Mouse (Mus musculus): ENCODE measurements around the gene Pparg.
A peak's percentile ranks its signal among the peaks of the same experiment; 100 is the strongest.

Pparg gene

DNA sequence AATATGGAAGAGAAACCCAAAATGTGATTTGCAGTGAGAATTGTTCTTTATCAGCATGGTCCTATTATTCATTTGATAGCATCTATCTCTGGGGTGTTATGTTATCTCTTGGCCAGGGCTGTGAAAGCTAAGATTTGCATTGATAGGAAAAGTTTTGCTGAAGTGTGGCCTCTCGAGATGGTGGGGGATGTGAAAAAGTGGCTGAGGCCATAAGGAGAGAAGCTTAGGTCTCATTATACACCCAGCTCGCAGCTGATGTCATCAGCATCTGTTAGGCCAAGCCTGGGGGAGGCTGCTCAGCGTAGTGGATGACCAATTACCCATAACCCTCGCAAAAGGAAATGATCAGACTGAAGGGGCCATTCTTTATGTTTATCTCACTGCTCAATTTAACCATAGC, 105.1 kb downstream of the Pparg start:
- DNase-seq, result no peak

DNA sequence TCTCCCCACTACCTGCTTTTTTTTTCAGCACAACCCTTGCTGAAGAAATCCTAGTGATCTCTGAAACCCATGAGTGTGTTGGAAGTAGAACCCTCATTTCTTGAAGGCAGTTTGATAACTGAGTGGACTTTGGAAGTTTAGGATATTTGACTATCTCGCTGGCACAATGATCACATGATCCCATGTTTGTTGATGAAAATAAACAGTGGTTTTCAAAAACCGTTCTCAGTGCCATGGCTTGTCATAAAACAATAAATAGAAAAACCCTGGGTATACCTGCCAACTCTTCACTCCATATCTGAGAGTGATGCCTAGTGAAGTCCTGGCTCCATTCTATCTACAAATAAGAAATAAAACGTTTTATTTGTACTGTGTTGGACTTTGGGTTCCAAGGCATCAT, 105.8 kb downstream of the Pparg start:
- DNase-seq, result no peak

- DNase-seq, result peak; percentile 43
These were observed 109.2 kb downstream of the Pparg start for GRCm38 (mm10) chr6:115469666-115470581.

GRCm38 (mm10) chr6:115471956-115472355, 111.2 kb downstream of the Pparg start:
- no peak for DNase-seq

DNA sequence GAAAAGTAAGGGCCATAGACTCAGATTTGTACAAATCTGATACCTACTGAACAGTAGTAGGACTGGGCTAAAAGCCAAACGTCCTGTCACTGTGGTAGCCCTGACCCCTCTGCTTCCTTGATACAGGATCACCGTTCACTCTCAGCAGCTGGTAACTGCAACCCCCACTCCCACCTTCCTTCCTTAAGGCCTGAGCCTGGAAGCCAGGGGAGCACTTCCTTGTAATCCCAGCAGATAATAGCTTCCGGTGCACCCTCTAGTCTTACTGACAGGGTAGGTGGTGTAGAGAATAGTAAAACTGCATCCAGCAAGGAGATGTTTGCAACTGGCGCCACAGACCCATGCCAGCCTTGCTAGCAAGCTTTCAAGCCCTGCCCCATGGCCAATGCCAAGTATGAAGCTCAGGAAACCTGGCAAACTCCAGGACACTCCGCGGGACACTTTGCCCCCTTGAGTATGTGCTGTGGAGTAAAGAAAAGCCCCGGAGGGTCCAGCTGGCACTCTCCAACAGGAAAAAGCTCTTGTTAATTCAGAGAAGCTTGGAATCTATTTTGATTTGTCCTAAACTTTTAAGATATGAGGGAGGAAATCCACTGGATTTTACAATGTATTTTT, 116.4 kb downstream of the Pparg start:
- no peak for DNase-seq

DNA sequence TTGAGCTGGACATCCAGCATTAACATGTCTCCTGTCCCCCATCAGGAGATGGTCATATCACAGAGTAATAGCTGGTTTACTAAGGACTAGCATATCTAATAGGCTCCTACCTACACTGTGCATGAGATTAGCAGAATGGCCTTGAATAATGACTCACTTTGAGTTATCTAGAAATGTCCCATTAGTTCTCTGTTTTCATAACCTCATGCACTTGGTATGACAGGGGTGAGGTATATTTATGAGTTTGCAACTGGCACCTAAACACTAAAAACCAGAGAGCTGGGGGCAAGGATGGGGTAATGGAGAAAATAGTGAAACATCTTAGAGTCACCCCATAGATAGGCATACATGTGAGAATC, 119.2 kb downstream of the Pparg start:
- no peak for DNase-seq

DNA sequence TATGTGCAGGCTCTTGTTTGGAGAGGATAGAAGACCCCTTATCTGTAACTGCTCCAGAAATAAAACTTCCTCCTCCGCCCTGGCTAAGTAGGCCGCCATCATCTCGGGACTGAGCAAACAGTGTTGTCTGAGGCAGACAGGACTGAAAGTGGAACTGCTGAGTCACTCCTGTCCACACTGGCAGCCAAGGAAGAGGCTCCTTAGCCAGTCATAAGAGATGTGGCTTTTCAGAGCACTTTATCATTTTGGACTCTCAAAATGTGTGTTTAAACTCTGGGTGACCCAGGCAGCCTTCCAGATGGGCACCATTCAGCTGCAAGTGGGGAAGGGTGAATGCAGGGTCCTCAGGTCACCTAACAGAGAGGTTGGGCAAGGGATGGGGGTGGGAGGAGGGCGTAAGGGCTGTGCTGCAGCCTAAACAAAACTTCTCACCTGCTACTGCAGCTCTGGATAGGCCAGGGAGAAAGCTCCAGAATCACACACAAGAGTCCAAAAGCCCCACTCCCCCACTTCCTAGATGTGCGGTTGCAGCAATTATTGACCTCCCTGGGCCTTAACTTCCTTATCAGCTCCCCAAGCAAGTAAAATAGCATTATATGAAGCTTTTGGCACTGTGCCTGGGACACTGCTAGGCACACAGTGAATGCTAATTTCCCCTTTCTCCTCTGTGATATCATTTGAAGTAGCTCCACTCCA, 119.7 kb downstream of the Pparg start:
- DNase-seq, result peak; percentile 82

DNA sequence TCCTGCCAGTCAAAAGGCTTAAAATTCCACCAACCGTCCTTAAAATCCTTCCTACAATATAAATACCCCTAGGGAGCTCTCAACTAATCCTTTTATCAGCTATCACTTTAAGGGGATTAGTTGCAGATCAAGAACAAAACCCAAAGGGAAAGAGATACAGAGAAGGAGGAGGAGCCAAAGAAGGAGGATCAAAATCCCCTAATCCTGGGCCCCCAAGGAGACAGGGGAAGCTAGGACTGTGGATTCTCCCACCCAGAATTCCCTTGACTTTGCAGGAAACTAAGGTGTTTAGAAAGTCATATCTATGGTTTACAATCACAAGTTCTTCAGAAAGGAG, 120.2 kb downstream of the Pparg start:
- DNase-seq, result no peak

GRCm38 (mm10) chr6:115481603-115482002, 120.9 kb downstream of the Pparg start:
- DNase-seq, result no peak

DNA sequence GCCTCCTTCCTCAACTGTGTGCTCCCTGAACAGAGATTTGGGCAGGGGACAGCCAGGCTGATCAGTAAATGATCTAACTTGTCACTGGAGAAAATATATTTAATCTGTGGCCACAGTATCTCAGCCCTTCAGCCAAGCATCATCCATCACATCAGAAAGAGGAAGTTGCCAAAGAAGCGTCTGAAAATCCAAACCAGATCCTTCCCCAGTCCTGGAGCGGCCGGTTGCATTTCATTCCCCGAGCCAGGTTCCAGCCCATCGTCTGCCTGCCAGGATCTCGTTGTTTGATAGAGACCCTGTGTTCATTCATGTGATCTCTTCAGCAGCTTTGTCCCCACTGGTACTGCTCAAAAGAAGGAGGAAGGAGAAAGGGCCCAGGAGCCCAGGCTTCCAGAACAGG, 124.9 kb downstream of the Pparg start:
- DNase-seq, result peak; percentile 45

DNA sequence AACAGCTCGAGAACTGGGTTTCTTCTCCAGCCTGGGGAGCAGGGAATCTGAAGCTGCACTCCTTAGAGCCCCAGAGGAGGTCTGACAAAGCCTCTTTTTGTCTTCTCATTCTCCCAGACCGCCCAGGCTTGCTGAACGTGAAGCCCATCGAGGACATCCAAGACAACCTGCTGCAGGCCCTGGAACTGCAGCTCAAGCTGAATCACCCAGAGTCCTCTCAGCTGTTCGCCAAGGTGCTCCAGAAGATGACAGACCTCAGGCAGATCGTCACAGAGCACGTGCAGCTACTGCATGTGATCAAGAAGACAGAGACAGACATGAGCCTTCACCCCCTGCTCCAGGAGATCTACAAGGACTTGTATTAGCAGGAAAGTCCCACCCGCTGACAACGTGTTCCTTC, 129.1 kb downstream of the Pparg start:
- no peak for DNase-seq

GRCm38 (mm10) chr6:115492952-115493613, 132.3 kb downstream of the Pparg start:
- DNase-seq, result no peak

DNA sequence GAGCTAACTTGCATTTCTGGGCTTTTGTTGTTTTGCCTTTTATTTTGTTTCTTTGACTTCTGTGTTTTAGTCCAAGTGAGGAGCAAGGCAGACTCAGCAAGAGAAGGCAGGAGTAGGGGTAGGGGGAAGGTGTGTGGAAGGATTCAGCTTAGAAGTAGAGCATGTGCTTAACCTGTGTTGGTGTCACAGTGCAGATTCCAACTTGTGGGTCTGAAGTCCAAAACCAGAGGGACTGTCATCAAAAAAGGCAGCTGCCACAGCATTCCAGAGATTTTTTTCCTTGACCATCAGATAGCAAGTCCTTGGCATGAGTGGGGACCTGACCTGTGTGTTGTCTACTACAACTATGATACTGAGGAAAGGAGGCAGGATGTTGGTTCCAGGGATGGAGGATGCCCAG, 133.1 kb downstream of the Pparg start:
- DNase-seq, result no peak

- no peak for DNase-seq
These were observed 138.8 kb downstream of the Pparg start for GRCm38 (mm10) chr6:115499540-115499939.

DNA sequence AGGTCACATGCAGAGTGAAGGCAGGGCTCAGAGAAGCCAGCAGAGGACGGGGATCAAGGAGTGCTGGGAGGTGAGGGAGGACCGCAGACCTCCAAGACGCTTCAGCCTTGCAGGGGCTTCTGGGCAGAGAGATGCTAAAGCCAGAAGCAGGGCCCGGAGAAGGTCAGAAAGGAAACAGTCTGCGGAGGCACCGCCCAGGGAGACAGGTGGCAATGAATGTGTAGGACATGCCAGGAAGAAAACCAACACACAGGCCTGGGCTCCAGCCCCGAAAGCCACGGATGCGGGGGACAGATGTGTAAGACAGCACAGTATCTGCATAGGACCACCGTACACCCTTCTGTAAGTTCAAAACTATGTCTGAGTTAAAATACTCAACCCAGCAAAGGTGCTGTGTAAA, 139.5 kb downstream of the Pparg start:
- no peak for DNase-seq

DNA sequence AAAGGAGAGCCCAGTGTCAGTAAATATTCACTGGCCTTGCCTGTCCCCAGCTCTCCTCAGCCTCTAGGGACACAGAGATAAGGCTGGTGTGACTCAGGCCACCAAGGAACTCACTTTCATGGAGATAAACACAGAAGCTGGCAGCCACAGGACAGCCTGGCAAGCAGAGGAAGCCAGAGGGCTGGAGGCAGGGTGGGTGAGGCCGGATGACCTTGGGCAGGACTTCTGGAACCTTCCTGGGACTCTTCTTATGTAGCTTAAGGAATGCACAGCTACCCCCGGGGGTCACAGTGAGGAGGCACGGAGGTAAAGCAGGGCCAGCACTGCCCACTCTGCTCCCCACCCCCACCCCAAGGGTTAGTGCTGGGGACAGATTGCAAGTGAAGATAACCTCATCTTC, 140.4 kb downstream of the Pparg start:
- DNase-seq, result peak; percentile 49

GRCm38 (mm10) chr6:115503038-115503437, 142.3 kb downstream of the Pparg start:
- no peak for DNase-seq

- DNase-seq, result no peak
These were observed 142.9 kb downstream of the Pparg start for GRCm38 (mm10) chr6:115503549-115504159.

DNA sequence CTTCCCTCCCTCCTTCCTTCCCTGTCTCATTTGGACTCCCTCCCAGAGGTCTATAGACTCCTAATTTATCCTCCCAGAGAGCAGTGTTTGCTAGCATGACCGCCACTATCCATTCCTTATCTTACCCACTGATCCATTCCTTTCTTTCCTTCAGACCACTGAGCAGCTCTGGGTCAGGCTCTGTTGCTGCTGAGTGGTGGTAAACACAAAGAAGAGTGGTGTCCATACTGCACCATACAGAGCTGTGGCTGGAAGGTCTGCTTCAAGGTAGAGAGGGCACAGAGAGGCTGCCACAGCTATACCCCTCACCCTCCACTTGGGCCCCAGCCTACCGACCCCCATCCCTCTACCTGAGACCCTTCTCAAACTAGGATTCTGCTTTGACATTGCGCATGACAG, 143.4 kb downstream of the Pparg start:
- no peak for DNase-seq

- DNase-seq, result no peak
These were observed 144.2 kb downstream of the Pparg start for GRCm38 (mm10) chr6:115504915-115505314.

GRCm38 (mm10) chr6:115506425-115506824, 145.7 kb downstream of the Pparg start:
- DNase-seq, result no peak

DNA sequence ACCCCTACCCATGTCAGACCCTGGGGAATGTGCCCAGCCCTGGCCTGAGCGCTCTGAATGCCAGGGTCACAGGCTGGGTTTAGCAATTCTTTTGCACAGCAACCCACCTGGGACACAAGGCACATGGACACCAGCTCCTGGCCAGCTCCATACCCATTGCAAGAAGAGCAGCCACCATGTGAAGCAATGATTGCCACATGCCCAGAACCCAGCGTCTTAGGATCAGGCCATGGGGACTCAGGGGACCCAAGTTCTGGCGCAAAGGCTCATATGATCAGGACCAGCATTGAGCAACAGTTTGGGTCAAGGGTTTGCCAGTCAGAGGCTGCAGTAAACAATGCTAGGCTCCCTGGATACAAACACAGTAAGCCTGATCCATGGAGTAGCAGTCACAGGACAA, 150.7 kb downstream of the Pparg start:
- DNase-seq, result peak; percentile 61

DNA sequence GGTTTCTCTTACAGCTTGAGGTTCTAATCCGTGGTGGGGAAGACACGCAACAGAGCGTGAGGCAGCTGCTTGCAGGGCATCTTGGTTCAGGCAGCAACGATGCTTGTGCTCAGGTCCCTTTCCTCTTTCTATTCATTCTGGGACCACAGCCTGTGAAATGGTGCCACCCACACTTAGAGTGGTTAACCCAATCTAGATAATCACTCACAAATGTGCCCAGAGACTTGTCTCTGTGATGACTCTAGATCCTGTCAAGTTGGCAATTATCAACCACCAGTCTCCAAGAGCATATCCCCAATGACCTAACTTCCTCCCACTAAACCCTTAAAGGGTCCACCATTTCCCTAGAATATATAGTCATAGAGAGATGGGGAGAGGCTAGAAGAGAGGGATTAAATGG, 152.5 kb downstream of the Pparg start:
- DNase-seq, result no peak

All from lung, postnatal 36 days (tissue).